Mouse (Mus musculus): Measurements from ENCODE around the gene Ptpa.
A peak's percentile ranks its signal among the peaks of the same experiment; 100 is the strongest.

DNA sequence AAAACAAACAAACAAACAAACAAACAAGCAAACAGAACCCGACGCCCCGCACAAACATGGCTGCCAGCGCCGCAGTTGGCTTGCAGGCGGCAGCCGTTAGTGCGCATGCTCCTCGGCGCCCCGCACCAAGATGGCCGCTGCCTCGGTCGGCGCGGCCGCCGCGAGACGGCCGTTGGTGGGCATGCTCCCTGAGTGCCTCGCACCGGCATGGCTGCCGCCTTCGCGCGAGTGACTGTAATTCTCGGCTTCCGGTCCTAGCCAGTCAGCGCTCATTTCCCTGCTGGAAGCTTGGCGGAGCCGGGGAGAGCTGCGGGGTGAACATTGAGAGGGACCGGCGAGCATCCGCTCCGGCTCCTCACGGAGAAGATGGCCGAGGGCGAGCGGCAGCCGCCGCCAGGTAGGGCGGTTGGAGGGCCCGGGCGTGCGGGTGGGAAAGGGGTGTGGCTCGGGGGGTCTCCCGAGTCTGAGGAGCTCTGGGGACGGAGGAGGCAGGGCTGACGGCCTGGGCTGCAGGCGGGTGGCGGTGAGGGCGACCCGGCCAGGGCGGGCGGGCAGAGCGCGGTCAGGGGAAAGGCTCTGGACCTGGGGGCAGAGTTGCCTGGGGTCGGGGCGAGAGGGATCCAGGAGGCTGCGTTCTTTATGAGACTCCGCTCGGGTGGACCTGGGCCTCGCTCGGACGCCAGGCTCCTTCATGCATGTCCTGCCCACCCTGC is at the start of gene Ptpa:
- TF ChIP-seq CTCF (IDR thresholded peaks at IDR 0.05; ENCODE audit: borderline replicate concordance, extremely low read depth, insufficient read depth, insufficient read length) (no peak), POLR2A (IDR thresholded peaks at IDR 0.05; ENCODE audit: borderline replicate concordance, extremely low read depth, insufficient read depth, insufficient read length, poor library complexity, severe bottlenecking) (peak; percentile 100)
